Mouse (Mus musculus) G1E (cell line): ENCODE measurements at regions not wholly inside any gene's neighbourhood (a gene's known extent, or its start where the extent isn't known, plus 50 kb on each side); places are given as distances from the start of the nearest gene placed in this dataset.

Experiments
- ATAC-seq: 2 replicates; pipeline ENCODE4 v1.8.0; 2016; ENCODE audit warnings: mild to moderate bottlenecking; ENCODE audit not compliant: insufficient number of reproducible peaks, poor library complexity, low FRiP score, severe bottlenecking; ENCODE audit errors: extremely low read depth
- DNase-seq: peaks from one replicate; pipeline ENCODE4 v3.0.0; 2012; ENCODE audit warnings: low spot score
- H3K27me3 ChIP-seq: 2 replicates; pipeline ENCODE4 v1.6.1; 2012; ENCODE audit warnings: mild to moderate bottlenecking, low read length, inconsistent platforms; ENCODE audit not compliant: insufficient read depth
- H3K36me3 ChIP-seq: replicated peaks from 2 replicates; pipeline ENCODE3; 2012; ENCODE audit warnings: mild to moderate bottlenecking, inconsistent platforms
- H3K4me1 ChIP-seq: 2 replicates; pipeline ENCODE4 v1.6.1; 2012; ENCODE audit warnings: low read depth, low read length, inconsistent platforms, mixed read lengths; ENCODE audit not compliant: insufficient read depth
- H3K4me3 ChIP-seq: 2 replicates; pipeline ENCODE4 v1.5.1; 2012; ENCODE audit warnings: low read depth, mild to moderate bottlenecking, inconsistent platforms, low read length, moderate library complexity, mixed read lengths
- H3K9me3 ChIP-seq: replicated peaks from 2 replicates; pipeline ENCODE4 v1.6.1; 2012; ENCODE audit warnings: inconsistent platforms
- CTCF ChIP-seq: IDR thresholded peaks from 2 replicates; pipeline ENCODE4 v1.5.1; 2012; ENCODE audit warnings: low read depth, low read length, inconsistent platforms, mixed read lengths
- GATA1 ChIP-seq: IDR thresholded peaks from 2 replicates; pipeline ENCODE4 v1.6.1; 2012; ENCODE audit warnings: borderline replicate concordance, low read length, inconsistent platforms, mixed read lengths
- GATA2 ChIP-seq: IDR thresholded peaks from 2 replicates; pipeline ENCODE4 v1.6.1; 2012; ENCODE audit warnings: low read depth, low read length, inconsistent platforms, borderline replicate concordance
- POLR2AphosphoS5 ChIP-seq: IDR thresholded peaks from 2 replicates; pipeline ENCODE4 v1.6.1; 2012; ENCODE audit warnings: low read depth, low read length, inconsistent platforms; ENCODE audit not compliant: insufficient replicate concordance
- TAL1 ChIP-seq: conservative IDR thresholded peaks from 2 replicates; pipeline ENCODE4 v1.6.1; 2012; ENCODE audit warnings: low read depth, low read length, inconsistent platforms, mixed read lengths

GRCm38 (mm10) chr10:117527243-117527642, 102.1 kb upstream of the Cpm start:
- H3K9me3 ChIP-seq: no peaks in the 10 kb centered on the region
- H3K36me3 ChIP-seq: no peaks in the 10 kb centered on the region
- no peak for ATAC-seq
- TF ChIP-seq GATA2: no peak
- no peak for TF ChIP-seq CTCF
- TF ChIP-seq TAL1: no peak
- no peak for TF ChIP-seq GATA1
- no peak for TF ChIP-seq POLR2AphosphoS5
- H3K27me3 ChIP-seq: no peaks in the 10 kb centered on the region
- no peaks in the 10 kb centered on the region for H3K4me1 ChIP-seq
- no peak for DNase-seq
- no peak overlapping the region for H3K4me3 ChIP-seq

GRCm38 (mm10) chr10:117526834-117527188, 102.5 kb upstream of the Cpm start:
- Histone ChIP-seq H3K36me3 (no peaks in the 10 kb centered on the region), H3K27me3 (no peaks in the 10 kb centered on the region), H3K4me3 (no peak overlapping the region), H3K4me1 (no peaks in the 10 kb centered on the region), H3K9me3 (no peaks in the 10 kb centered on the region)
- TF ChIP-seq GATA1: no peak
- TF ChIP-seq POLR2AphosphoS5: no peak
- no peak for TF ChIP-seq GATA2
- no peak for TF ChIP-seq TAL1
- no peak for TF ChIP-seq CTCF
- no peak for ATAC-seq
- no peak for DNase-seq

- Histone ChIP-seq H3K4me3 (no peak overlapping the region), H3K4me1 (no peaks in the 10 kb centered on the region), H3K36me3 (no peaks in the 10 kb centered on the region), H3K9me3 (no peaks in the 10 kb centered on the region), H3K27me3 (no peaks in the 10 kb centered on the region)
- TF ChIP-seq GATA2: no peak
- TF ChIP-seq TAL1: no peak
- no peak for TF ChIP-seq GATA1
- TF ChIP-seq CTCF: no peak
- TF ChIP-seq POLR2AphosphoS5: no peak
- ATAC-seq (no peak), DNase-seq (no peak)
These were observed 103.1 kb upstream of the Cpm start for GRCm38 (mm10) chr10:117526008-117526833.

- Histone ChIP-seq H3K4me3 (no peak overlapping the region), H3K9me3 (no peaks in the 10 kb centered on the region), H3K4me1 (no peaks in the 10 kb centered on the region), H3K27me3 (no peaks in the 10 kb centered on the region), H3K36me3 (no peaks in the 10 kb centered on the region)
- TF ChIP-seq GATA2 (no peak), POLR2AphosphoS5 (no peak), TAL1 (no peak), GATA1 (no peak), CTCF (no peak)
- no peak for ATAC-seq
- DNase-seq: no peak
These were observed 103.7 kb upstream of the Cpm start for GRCm38 (mm10) chr10:117525608-117526007.

- Histone ChIP-seq H3K4me3 (no peak overlapping the region), H3K27me3 (no peaks in the 10 kb centered on the region), H3K9me3 (no peaks in the 10 kb centered on the region), H3K4me1 (no peaks in the 10 kb centered on the region), H3K36me3 (no peaks in the 10 kb centered on the region)
- no peak for ATAC-seq
- DNase-seq: no peak
- TF ChIP-seq GATA2 (no peak), TAL1 (no peak), GATA1 (no peak), CTCF (no peak), POLR2AphosphoS5 (no peak)
These were observed 104.3 kb upstream of the Cpm start for GRCm38 (mm10) chr10:117524926-117525565.

- no peaks in the 10 kb centered on the region for H3K27me3 ChIP-seq
- DNase-seq (no peak), ATAC-seq (no peak)
- TF ChIP-seq TAL1 (no peak), POLR2AphosphoS5 (no peak)
- H3K4me1 ChIP-seq: no peaks in the 10 kb centered on the region
- no peak overlapping the region for H3K4me3 ChIP-seq
- no peaks in the 10 kb centered on the region for H3K36me3 ChIP-seq
- H3K9me3 ChIP-seq: no peaks in the 10 kb centered on the region
These were observed 105.2 kb upstream of the Cpm start for GRCm38 (mm10) chr10:117524101-117524500.
